Mouse (Mus musculus) cerebellum, adult 11-12 months (tissue): ENCODE measurements around the gene Cts3.
"Not testable (repeated sequence)": the region's sequence is repeated elsewhere in the genome, so short reads cannot be mapped to it uniquely, and the experiment has no call there.

Source experiments
- DNase-seq: peaks from one replicate; pipeline ENCODE4 v3.0.0; 2022

Gene Cts3

DNA sequence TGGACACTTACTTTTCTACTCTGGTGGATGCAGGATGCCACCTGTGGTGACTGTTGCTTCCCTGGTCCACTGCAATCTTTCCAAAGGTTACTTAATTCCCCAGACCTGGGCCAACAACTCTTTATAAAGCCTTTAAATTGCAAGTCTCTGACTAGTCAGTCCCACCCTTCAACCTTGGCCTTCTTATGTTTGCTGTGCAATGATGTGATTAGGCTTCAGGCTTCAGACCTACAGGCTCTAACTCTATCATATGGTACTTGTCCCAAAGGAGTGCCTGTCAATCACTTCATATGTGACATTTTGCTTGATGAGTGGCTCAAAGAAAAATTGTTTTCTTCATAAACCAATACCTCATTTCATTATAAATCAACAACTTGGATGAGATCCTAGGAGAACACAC lies at the start of gene Cts3:
TSS of gene Cts3 (minus strand) at position 101 of the 400 bp plus-strand sequence.
- no peak for DNase-seq

DNA sequence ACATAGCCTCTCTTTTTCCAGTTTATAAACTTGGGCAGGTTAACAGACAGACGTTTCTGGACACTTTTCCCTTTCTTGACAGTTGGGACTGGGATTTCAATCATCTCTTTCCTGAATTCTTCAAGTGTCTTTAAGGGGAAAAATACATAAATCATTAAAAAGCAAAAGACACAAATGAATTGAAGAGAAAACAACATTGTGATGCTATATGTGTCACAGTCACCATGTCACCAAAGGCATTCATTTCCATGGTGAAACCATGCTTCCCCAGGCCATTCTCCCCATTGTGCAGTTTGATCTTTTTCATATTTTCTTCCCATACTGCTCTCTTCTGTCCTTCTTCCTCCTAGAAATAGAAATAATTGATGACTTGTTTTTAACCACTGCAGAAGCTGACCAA lies 1.9 kb downstream of the Cts3 start, which contains the start of gene Gm49352:
TSS of gene Gm49352 (minus strand) at position 101 of the 400 bp plus-strand sequence.
- not testable (repeated sequence) for DNase-seq

DNA sequence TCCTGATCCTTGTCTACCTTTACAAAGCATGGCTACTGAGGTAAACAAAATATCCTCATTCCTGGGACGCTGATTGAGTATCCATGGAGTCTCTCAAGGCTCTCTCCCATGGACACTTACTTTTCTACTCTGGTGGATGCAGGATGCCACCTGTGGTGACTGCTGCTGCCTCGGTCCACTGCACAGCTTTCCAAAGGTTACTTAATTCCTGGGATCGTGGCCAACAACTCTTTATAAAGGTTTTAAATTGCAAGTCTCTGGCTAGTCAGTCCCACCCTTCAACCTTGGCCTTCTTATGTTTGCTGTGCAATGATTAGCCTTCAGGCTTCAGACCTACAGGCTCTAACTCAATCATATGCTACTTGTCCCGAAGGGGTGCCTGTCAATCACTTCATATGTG lies 28.3 kb downstream of the Cts3 start, which contains the start of gene Ctsm:
TSS of gene Ctsm (minus strand) at position 209 of the 400 bp plus-strand sequence.
- no peak for DNase-seq
